Mouse (Mus musculus) thymus, postnatal 36 days (tissue): ENCODE results near the gene Pola2.
A peak's percentile ranks its signal among the peaks of the same experiment; 100 is the strongest.

Experiments
- DNase-seq, 2 experiments: peaks; one replicate each; pipeline ENCODE4 v3.0.0; 2022; ENCODE audit warnings: mixed read lengths in 2 of 2

Pola2 gene

GRCm38 (mm10) chr19:5964804-5965203 is 802 bp upstream of the Pola2 start:
- DNase-seq = no peak

- DNase-seq = no peak
Measured at GRCm38 (mm10) chr19:5962651-5963050, 1.4 kb downstream of the Pola2 start.

GRCm38 (mm10) chr19:5957371-5957770 is 6.6 kb downstream of the Pola2 start:
- no peak for DNase-seq

- DNase-seq = peak; percentile 62 to 69
Measured at GRCm38 (mm10) chr19:5956685-5957084, 7.3 kb downstream of the Pola2 start.

- DNase-seq = no peak
Measured at GRCm38 (mm10) chr19:5955704-5956670, 8.0 kb downstream of the Pola2 start.

- no peak for DNase-seq
Measured at GRCm38 (mm10) chr19:5954936-5955335, 9.1 kb downstream of the Pola2 start.

GRCm38 (mm10) chr19:5954031-5954710 is 9.8 kb downstream of the Pola2 start:
- DNase-seq = no peak

- no peak for DNase-seq
Measured at GRCm38 (mm10) chr19:5953201-5953770, 10.7 kb downstream of the Pola2 start.

GRCm38 (mm10) chr19:5952071-5952691 is 11.8 kb downstream of the Pola2 start:
- no peak for DNase-seq

GRCm38 (mm10) chr19:5951631-5952030 is 12.4 kb downstream of the Pola2 start:
- DNase-seq = no peak

- DNase-seq = no peak
Measured at GRCm38 (mm10) chr19:5950218-5950617, 13.8 kb downstream of the Pola2 start.

GRCm38 (mm10) chr19:5945891-5946290 is 18.1 kb downstream of the Pola2 start:
- no peak for DNase-seq

- no peak for DNase-seq
Measured at GRCm38 (mm10) chr19:5945027-5945426, 19.0 kb downstream of the Pola2 start.

GRCm38 (mm10) chr19:5944145-5944544 is 19.9 kb downstream of the Pola2 start:
- no peak for DNase-seq

GRCm38 (mm10) chr19:5943404-5943803 is 20.6 kb downstream of the Pola2 start:
- DNase-seq = no peak

- no peak for DNase-seq
Measured at GRCm38 (mm10) chr19:5942581-5942980, 21.4 kb downstream of the Pola2 start.

- no peak for DNase-seq
Measured at GRCm38 (mm10) chr19:5940656-5941055, 23.3 kb downstream of the Pola2 start.

- DNase-seq = no peak
Measured at GRCm38 (mm10) chr19:5940173-5940572, 23.8 kb downstream of the Pola2 start.

- no peak for DNase-seq
Measured at GRCm38 (mm10) chr19:5939715-5940114, 24.3 kb downstream of the Pola2 start.

- no peak for DNase-seq
Measured at GRCm38 (mm10) chr19:5938516-5938915, 25.5 kb downstream of the Pola2 start.

- DNase-seq = no peak
Measured at GRCm38 (mm10) chr19:5937836-5938406, 26.1 kb downstream of the Pola2 start.

GRCm38 (mm10) chr19:5937095-5937835 is 26.7 kb downstream of the Pola2 start:
- no peak for DNase-seq
